23 mouse cellular contexts compared by ENCODE assay signal in the genomic region with DNA sequence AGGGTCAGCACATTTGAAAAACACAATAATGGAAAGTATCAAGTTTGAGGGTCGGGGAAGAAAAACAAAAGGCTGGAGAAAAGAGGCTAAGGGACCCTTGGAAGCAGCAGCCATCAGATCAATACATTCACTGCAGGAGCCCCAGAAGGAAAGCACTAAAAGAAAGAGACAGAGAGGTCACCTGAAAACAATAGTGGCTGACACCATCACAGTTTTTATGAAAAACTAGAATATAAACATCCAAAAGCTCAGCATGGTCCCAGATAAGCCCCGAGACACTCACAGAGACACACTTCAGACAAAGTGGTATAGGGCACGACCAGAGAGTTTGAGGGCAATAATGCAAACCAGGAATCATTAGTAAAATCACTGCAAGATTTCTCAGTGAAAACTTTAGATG.
DNase-seq lines count a peak whose midpoint lies in the region; ATAC-seq lines count a peak whose summit lies in the region.
"Had no signal": no experiment of that assay in that cellular context is flagged by ENCODE, and none has a peak within 500 bp of the region (broad histone marks: within the 10 kb centered on the region; RNA-seq: fewer than 3 reads in every experiment).

No protein-coding gene starts in this region.

- H3K4me1 ChIP-seq in hindbrain, embryonic 10.5 days (replicated peaks), result peaks cover 24% of the 10 kb centered on the region
- H3K4me1 ChIP-seq in hindbrain, embryonic 14.5 days (replicated peaks; ENCODE audit: control insufficient read depth, insufficient read depth, low read length), result no peaks in the 10 kb centered on the region
- H3K4me1 ChIP-seq in midbrain, embryonic 11.5 days (ENCODE audit: control insufficient read depth, insufficient read depth, low read length), result peaks cover 2% of the 10 kb centered on the region; the same call in 1 of the 2 replicates
- peaks cover 5% of the 10 kb centered on the region; the same call in 1 of the 2 replicates for H3K4me1 ChIP-seq in midbrain, embryonic 13.5 days (replicated peaks)
- H3K4me1 ChIP-seq: embryonic facial prominence, embryonic 13.5 days; embryonic facial prominence, embryonic 15.5 days; forebrain, embryonic 13.5 days; forebrain, embryonic 15.5 days had no signal

- no peaks in the 10 kb centered on the region for H3K36me3 ChIP-seq in hindbrain, embryonic 10.5 days
- H3K36me3 ChIP-seq in hindbrain, embryonic 14.5 days (replicated peaks; ENCODE audit: control insufficient read depth, insufficient read depth), result no peaks in the 10 kb centered on the region
- no peaks in the 10 kb centered on the region for H3K36me3 ChIP-seq in midbrain, embryonic 11.5 days (ENCODE audit: control insufficient read depth, insufficient read depth, low read length)
- H3K36me3 ChIP-seq in midbrain, embryonic 13.5 days, result no peaks in the 10 kb centered on the region
- H3K36me3 ChIP-seq: embryonic facial prominence, embryonic 13.5 days; embryonic facial prominence, embryonic 15.5 days; forebrain, embryonic 10.5 days; forebrain, embryonic 15.5 days had no signal

- no peak overlapping the region for H3K4me3 ChIP-seq in hindbrain, embryonic 10.5 days
- no peak overlapping the region for H3K4me3 ChIP-seq in hindbrain, embryonic 14.5 days (replicated peaks; ENCODE audit: low read length)
- no peak overlapping the region for H3K4me3 ChIP-seq in midbrain, embryonic 11.5 days (ENCODE audit: low read depth, low read length)
- H3K4me3 ChIP-seq in midbrain, embryonic 13.5 days (replicated peaks), result no peak overlapping the region
- H3K4me3 ChIP-seq: embryonic facial prominence, embryonic 13.5 days; embryonic facial prominence, embryonic 15.5 days; erythroblast, embryonic 14.5 days; forebrain, embryonic 10.5 days; forebrain, embryonic 13.5 days; forebrain, embryonic 15.5 days had no signal

- H3K27me3 ChIP-seq in hindbrain, embryonic 10.5 days (ENCODE audit: insufficient read depth, poor library complexity, severe bottlenecking), result no peaks in the 10 kb centered on the region
- no peaks in the 10 kb centered on the region for H3K27me3 ChIP-seq in hindbrain, embryonic 14.5 days (ENCODE audit: control insufficient read depth, insufficient read depth, low read length)
- no peaks in the 10 kb centered on the region for H3K27me3 ChIP-seq in midbrain, embryonic 11.5 days (ENCODE audit: control insufficient read depth, insufficient read depth, low read length)
- H3K27me3 ChIP-seq in midbrain, embryonic 13.5 days, result no peaks in the 10 kb centered on the region
- H3K27me3 ChIP-seq: embryonic facial prominence, embryonic 13.5 days; embryonic facial prominence, embryonic 15.5 days; forebrain, embryonic 13.5 days; forebrain, embryonic 15.5 days had no signal

- H3K4me2 ChIP-seq in hindbrain, embryonic 14.5 days (replicated peaks), result no peak overlapping the region
- H3K4me2 ChIP-seq in midbrain, embryonic 11.5 days, result no peak overlapping the region
- H3K4me2 ChIP-seq in midbrain, embryonic 13.5 days (replicated peaks), result no peak overlapping the region
- H3K4me2 ChIP-seq: embryonic facial prominence, embryonic 13.5 days; embryonic facial prominence, embryonic 15.5 days; forebrain, embryonic 13.5 days; forebrain, embryonic 15.5 days had no signal

- H3K9ac ChIP-seq in hindbrain, embryonic 14.5 days, result no peak overlapping the region
- no peak overlapping the region for H3K9ac ChIP-seq in midbrain, embryonic 11.5 days (ENCODE audit: low read length)
- no peak overlapping the region for H3K9ac ChIP-seq in midbrain, embryonic 13.5 days (replicated peaks)
- H3K9ac ChIP-seq: embryonic facial prominence, embryonic 13.5 days; embryonic facial prominence, embryonic 15.5 days; forebrain, embryonic 13.5 days; forebrain, embryonic 15.5 days had no signal

- H3K9me3 ChIP-seq in hindbrain, embryonic 10.5 days, result no peaks in the 10 kb centered on the region
- no peaks in the 10 kb centered on the region for H3K9me3 ChIP-seq in hindbrain, embryonic 14.5 days (ENCODE audit: control insufficient read depth, low read length)
- H3K9me3 ChIP-seq in midbrain, embryonic 11.5 days (ENCODE audit: control insufficient read depth, low read length), result no peaks in the 10 kb centered on the region
- no peaks in the 10 kb centered on the region for H3K9me3 ChIP-seq in midbrain, embryonic 13.5 days
- H3K9me3 ChIP-seq: embryonic facial prominence, embryonic 13.5 days; embryonic facial prominence, embryonic 15.5 days; forebrain, embryonic 10.5 days; forebrain, embryonic 13.5 days; forebrain, embryonic 15.5 days had no signal

- WGBS in hindbrain, embryonic 10.5 days, result 4% methylated on average over 3 of the region's 3 CpGs
- WGBS in hindbrain, embryonic 14.5 days, result 3% methylated on average over 3 of the region's 3 CpGs
- 0% methylated on average over 3 of the region's 3 CpGs for WGBS in midbrain, embryonic 11.5 days
- WGBS in midbrain, embryonic 13.5 days, result 2% methylated on average over 3 of the region's 3 CpGs

- ATAC-seq in hindbrain, embryonic 14.5 days (ENCODE audit: low FRiP score), result no peak
- peak; percentile 83 for ATAC-seq in midbrain, embryonic 11.5 days (ENCODE audit: low FRiP score)
- ATAC-seq in midbrain, embryonic 13.5 days, result no peak
- ATAC-seq: forebrain, embryonic 13.5 days; forebrain, embryonic 15.5 days had no signal

- peak; percentile 45 for DNase-seq in embryo, embryonic 10.5 days (ENCODE audit: low spot score)
- DNase-seq in embryo, embryonic 9.5 days (ENCODE audit: extremely low spot score), result no peak
- no peak for DNase-seq in hindbrain, embryonic 10.5 days (ENCODE audit: low spot score)
- no peak for DNase-seq in hindbrain, embryonic 14.5 days (ENCODE audit: low spot score)
- DNase-seq in midbrain, embryonic 11.5 days (ENCODE audit: low spot score, missing footprints), result no peak
- peak; percentile 33 for DNase-seq in retina, embryonic 14.5 days (ENCODE audit: low spot score)
- DNase-seq in retina, postnatal 1 day, result no peak
- DNase-seq: adrenal gland, adult 2 months; adrenal gland, postnatal 10 days; adrenal gland, postnatal 25 days; cerebellum, adult 11 months; cerebellum, adult 18-20 months; cerebellum, adult 8-10 months; cerebellum, adult 9-11 months; cerebellum, postnatal 14 days; cerebellum, postnatal 36 days had no signal

- H3K27ac ChIP-seq in hindbrain, embryonic 10.5 days, result peak overlapping the region; percentile 60; the same call in 1 of the 2 replicates
- no peak overlapping the region for H3K27ac ChIP-seq in hindbrain, embryonic 14.5 days
- no peak overlapping the region for H3K27ac ChIP-seq in midbrain, embryonic 11.5 days (ENCODE audit: low read depth, low read length)
- H3K27ac ChIP-seq in midbrain, embryonic 13.5 days, result no peak overlapping the region
- H3K27ac ChIP-seq: embryonic facial prominence, embryonic 13.5 days; embryonic facial prominence, embryonic 15.5 days; forebrain, embryonic 13.5 days; forebrain, embryonic 15.5 days had no signal

Comparison
In these comparisons a context has a peak if more than half of its experiments do, and no peak if none do; other contexts are left out.
1. DNase-seq: peak in embryo, embryonic 10.5 days (single experiment) and retina, embryonic 14.5 days (single experiment); none in embryo, embryonic 9.5 days (single experiment), hindbrain, embryonic 10.5 days (single experiment), hindbrain, embryonic 14.5 days (single experiment), midbrain, embryonic 11.5 days (single experiment) and retina, postnatal 1 day (single experiment).